Mouse (Mus musculus) forebrain, embryonic 15.5 days (tissue): ENCODE data around the gene Hbp1. TPM values are rescaled to one million over a fixed set of nuclear protein-coding genes. Genes with fewer than 3 reads are reported as not detected.

ENCODE experiments used
- ATAC-seq: fragments of 200-750 bp; cut with Nextera tagmentation; replicated peaks from 2 replicates; pipeline ENCODE4 v1.8.0; 2017; ENCODE audit warnings: mild to moderate bottlenecking, moderate TSS enrichment, moderate library complexity
- H3K27ac ChIP-seq: fragments of 300-500 bp; sonication (generic); replicated peaks from 2 replicates; pipeline ENCODE4 v1.5.1; 2015; ENCODE audit warnings: mild to moderate bottlenecking, inconsistent platforms
- H3K27me3 ChIP-seq: fragments of 300-500 bp; sonication (generic); 2 replicates; pipeline ENCODE4 v1.6.1; 2015; ENCODE audit warnings: inconsistent platforms
- H3K36me3 ChIP-seq: fragments of 300-500 bp; sonication (generic); 2 replicates; pipeline ENCODE4 v1.6.1; 2015; ENCODE audit warnings: mild to moderate bottlenecking, inconsistent platforms
- H3K4me1 ChIP-seq: fragments of 300-500 bp; sonication (generic); 2 replicates; pipeline ENCODE4 v1.6.1; 2015; ENCODE audit warnings: inconsistent platforms
- H3K4me2 ChIP-seq: fragments of 300-500 bp; sonication (generic); replicated peaks from 2 replicates; pipeline ENCODE4 v1.6.1; 2015; ENCODE audit warnings: mild to moderate bottlenecking, inconsistent platforms
- H3K4me3 ChIP-seq: fragments of 300-500 bp; sonication (generic); 2 replicates; pipeline ENCODE4 v1.5.1; 2015; ENCODE audit warnings: mild to moderate bottlenecking, inconsistent platforms
- H3K9ac ChIP-seq: fragments of 300-500 bp; sonication (generic); replicated peaks from 2 replicates; pipeline ENCODE4 v1.6.1; 2015; ENCODE audit warnings: mild to moderate bottlenecking, inconsistent platforms
- H3K9me3 ChIP-seq: fragments of 300-500 bp; sonication (generic); 2 replicates; pipeline ENCODE4 v1.6.1; 2016; ENCODE audit warnings: inconsistent platforms
- WGBS: fragments of 180-500 bp; shearing (Covaris S2); methylation state at CpG from one replicate; pipeline ENCODE4 v1.1.7; 2015; ENCODE audit warnings: mixed read lengths; 5-methylcytosine and 5-hydroxymethylcytosine counted together
- polyA plus RNA-seq: library from polyadenylated mRNA; unstranded; fragments of >200 nt; fragmentation: Nextera tagmentation; extraction: Ambion mirVana; gene quantifications from 2 replicates; pipeline ENCODE4 v1.2.1, GENCODE M21; 2015

Hbp1 gene
- polyA plus RNA-seq, 1 experiment from 2014 or later = 85.6 TPM

DNA sequence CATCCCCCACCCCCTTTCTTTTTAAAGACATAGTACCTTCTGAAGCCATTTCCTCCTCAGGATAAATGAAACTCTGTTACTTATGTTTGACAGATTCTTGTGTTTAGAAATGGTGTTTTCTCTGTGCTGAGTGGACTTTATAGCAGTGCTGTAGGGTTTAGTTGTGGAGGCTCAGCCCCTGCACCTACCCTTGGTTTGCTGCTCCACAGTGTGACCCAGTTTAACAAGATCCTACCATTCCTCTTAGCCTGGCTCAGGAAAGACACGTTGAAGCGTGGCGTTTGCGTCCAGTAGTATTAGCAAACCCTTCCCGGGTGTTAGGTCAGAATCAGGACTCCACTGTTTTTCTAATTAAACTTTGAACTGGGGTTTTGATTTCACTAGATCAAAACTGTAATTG lies 54.0 kb downstream of the Hbp1 start:
- Histone ChIP-seq H3K36me3 (no peaks in the 10 kb centered on the region), H3K27ac (peak overlapping the region; percentile 55), H3K4me1 (peaks cover 30% of the 10 kb centered on the region), H3K27me3 (no peaks in the 10 kb centered on the region), H3K4me3 (no peak overlapping the region), H3K9ac (no peak overlapping the region), H3K9me3 (no peaks in the 10 kb centered on the region), H3K4me2 (no peak overlapping the region)
- ATAC-seq = peak; percentile 56; the same call in 1 of the 2 replicates
- 15% methylated on average over 5 of the region's 5 CpGs for WGBS

DNA sequence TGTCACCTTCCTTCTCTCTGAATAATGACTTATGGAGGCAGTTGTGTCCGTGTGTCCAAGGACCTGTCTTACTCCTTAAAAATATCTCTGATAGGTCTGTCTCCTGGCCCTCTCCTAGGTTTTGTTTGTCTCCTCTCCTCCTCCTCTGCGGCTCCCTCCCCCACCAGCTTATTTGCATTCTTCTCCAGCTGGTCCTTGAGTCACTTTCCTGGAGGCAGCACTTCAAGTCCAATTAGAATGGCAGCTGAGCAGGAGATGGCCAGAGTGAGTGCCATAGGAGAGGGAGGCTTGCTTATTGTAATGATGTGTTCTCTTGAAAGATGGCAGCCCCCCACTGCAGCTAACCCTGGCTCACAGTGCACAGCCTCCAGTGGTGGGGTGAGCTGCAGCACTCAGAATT lies 54.4 kb downstream of the Hbp1 start:
- H3K27ac ChIP-seq = peak overlapping the region; percentile 55
- WGBS = 5% methylated on average over 2 of the region's 2 CpGs
- ATAC-seq = peak; percentile 82
- H3K9ac ChIP-seq = no peak overlapping the region
- no peaks in the 10 kb centered on the region for H3K9me3 ChIP-seq
- peaks cover 30% of the 10 kb centered on the region for H3K4me1 ChIP-seq
- H3K4me2 ChIP-seq = no peak overlapping the region
- no peak overlapping the region for H3K4me3 ChIP-seq
- H3K36me3 ChIP-seq = no peaks in the 10 kb centered on the region
- no peaks in the 10 kb centered on the region for H3K27me3 ChIP-seq

DNA sequence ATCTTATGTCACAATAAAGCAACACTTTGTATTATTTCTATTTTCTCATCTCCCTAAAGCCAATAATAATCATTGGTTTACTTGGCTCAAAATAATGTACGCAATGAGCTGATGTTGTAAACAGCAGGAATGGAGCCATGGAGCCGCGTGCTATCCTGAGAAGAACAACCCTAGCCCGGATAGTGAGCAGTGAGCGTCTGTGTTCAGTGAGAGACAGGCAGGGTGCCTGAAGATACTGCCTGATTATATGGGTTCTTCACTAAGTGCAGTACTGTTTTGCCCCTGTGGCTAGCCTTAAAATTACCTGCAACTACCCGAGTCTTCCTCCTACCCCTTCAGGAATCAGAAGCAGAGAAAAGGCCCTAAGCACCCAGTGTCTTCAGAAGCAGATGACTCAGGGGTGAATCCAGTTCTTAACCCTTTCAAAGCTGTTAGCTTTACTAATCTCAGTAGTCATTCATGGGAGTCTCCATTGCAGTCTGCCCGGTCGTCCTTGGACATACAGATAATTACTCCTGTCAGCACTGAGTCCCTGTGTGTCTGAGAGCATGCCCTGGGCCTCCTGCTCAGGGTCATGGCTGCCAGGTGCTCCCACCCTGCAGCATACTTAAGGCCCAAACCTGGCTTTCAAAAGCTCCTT lies 55.1 kb downstream of the Hbp1 start:
- Histone ChIP-seq H3K27ac (peak overlapping the region; percentile 23), H3K4me1 (peaks cover 30% of the 10 kb centered on the region), H3K36me3 (no peaks in the 10 kb centered on the region), H3K9ac (no peak overlapping the region), H3K27me3 (no peaks in the 10 kb centered on the region), H3K4me3 (no peak overlapping the region), H3K4me2 (no peak overlapping the region), H3K9me3 (no peaks in the 10 kb centered on the region)
- ATAC-seq = peak; percentile 57
- WGBS = 24% methylated on average over 8 of the region's 8 CpGs

DNA sequence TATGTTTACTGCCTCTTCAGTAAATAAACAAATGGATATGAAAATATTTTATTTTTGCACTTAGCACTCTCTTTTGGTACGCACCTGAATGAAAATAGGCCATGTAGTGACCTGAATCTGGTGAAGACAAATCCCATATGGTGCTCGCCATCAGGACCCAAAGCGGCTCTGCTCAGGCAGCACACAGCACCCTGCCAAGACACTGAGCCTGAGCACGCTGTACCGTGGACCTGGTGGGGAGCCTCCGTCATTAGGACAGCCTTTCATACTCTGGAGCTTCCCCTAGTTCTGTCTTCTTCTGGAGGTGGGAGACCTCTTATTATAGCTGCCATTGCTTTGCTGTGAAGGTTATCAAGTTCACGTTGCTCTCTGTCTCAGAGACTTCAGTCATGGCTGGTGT lies 57.6 kb downstream of the Hbp1 start:
- H3K27ac ChIP-seq = no peak overlapping the region
- no peaks in the 10 kb centered on the region for H3K36me3 ChIP-seq
- H3K9ac ChIP-seq = no peak overlapping the region
- H3K9me3 ChIP-seq = no peaks in the 10 kb centered on the region
- no peak overlapping the region for H3K4me3 ChIP-seq
- no peak overlapping the region for H3K4me2 ChIP-seq
- 85% methylated on average over 7 of the region's 7 CpGs for WGBS
- no peak for ATAC-seq
- H3K4me1 ChIP-seq = peaks cover 30% of the 10 kb centered on the region
- H3K27me3 ChIP-seq = no peaks in the 10 kb centered on the region

DNA sequence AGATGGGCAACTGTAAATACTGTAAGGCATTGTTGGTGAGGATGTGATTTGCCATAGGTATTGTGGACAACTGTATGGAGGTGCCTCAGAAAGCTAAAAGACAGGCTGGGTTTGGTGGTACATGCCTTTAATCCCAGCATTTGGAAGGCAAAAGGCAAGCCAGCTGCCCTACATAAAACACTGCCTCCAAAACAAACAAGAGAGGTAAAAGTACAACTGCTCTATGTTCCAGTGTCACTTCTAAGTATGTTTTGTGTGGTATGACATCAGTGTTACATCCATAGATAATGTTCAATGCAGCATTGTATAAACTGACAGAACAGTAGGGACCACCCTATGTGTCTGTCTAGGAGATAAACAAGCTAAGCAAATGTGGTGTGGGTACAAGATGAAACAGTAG lies 58.3 kb downstream of the Hbp1 start:
- Histone ChIP-seq H3K4me1 (peaks cover 26% of the 10 kb centered on the region), H3K27me3 (no peaks in the 10 kb centered on the region), H3K4me2 (no peak overlapping the region), H3K27ac (no peak overlapping the region), H3K36me3 (peaks cover under 1% of the 10 kb centered on the region; the same call in 1 of the 2 replicates), H3K4me3 (no peak overlapping the region), H3K9ac (no peak overlapping the region), H3K9me3 (no peaks in the 10 kb centered on the region)
- ATAC-seq = no peak

DNA sequence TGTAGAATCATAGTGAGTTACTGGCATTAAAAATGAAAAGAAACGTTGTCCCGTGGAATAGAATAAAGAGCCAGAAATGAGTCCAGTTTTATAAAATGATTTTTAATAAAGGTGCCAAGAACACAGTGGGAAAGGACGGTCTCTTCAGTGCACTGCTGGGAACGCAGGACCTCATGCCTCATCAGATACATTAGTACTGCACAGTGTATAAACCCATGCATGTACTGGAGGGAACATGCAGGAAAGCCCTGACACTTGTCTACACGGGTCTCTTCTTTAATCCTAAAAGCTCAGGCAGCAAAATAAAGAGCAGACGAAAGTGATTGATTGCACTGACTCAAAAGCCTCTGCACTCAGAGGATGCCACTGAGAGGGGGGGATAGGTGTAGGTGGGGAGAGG lies 59.6 kb downstream of the Hbp1 start:
- WGBS = 65% methylated on average over 6 of the region's 6 CpGs
- Histone ChIP-seq H3K27me3 (no peaks in the 10 kb centered on the region), H3K4me3 (no peak overlapping the region), H3K36me3 (peaks cover 5% of the 10 kb centered on the region; the same call in 1 of the 2 replicates), H3K4me2 (no peak overlapping the region), H3K9ac (no peak overlapping the region), H3K4me1 (peaks cover 12% of the 10 kb centered on the region), H3K9me3 (no peaks in the 10 kb centered on the region), H3K27ac (no peak overlapping the region)
- 0 out of 2 replicates have a peak, but pooled peaks have one; percentile 49 for ATAC-seq

DNA sequence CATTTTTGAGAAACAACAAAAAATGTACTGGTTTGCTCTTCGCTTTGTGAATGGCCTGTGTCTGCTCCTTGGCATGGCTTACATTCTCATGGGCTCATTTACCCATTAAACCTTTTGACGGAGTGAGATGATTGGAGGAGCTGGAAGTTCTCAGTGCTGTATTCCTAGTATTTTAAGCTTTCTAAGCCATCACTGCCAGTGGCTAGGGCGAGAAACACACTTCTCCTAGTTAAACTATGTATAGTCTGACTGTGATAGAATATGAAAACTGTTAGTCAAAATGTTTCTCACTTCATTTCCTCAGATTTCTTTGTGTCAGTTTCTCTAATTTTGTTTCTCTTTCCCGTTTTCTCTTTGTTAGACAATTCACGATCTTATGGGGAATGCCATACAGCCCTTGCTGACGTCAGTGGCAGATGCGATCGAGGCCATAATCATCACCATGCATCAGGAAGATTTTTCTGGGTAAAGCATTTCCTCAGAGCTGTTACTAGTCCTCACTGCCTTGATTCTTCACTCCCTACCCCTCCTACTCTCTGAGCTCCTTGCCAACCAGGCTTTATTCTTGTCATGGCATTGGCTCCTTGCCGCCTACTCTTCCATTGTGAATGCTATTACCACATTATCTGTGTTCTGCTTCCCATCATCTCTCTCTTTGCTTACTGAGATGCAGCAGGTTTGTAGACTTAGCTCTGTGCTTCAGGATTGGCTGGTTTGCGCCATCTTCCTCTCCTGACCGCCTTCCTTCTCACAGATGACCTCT lies 64.3 kb downstream of the Hbp1 start:
- ATAC-seq = no peak
- 92% methylated on average over 11 of the region's 11 CpGs for WGBS
- H3K9me3 ChIP-seq = no peaks in the 10 kb centered on the region
- H3K4me2 ChIP-seq = no peak overlapping the region
- no peaks in the 10 kb centered on the region for H3K4me1 ChIP-seq
- peaks cover 5% of the 10 kb centered on the region; the same call in 1 of the 2 replicates for H3K36me3 ChIP-seq
- no peak overlapping the region for H3K4me3 ChIP-seq
- no peaks in the 10 kb centered on the region for H3K27me3 ChIP-seq
- H3K27ac ChIP-seq = no peak overlapping the region
- H3K9ac ChIP-seq = no peak overlapping the region

DNA sequence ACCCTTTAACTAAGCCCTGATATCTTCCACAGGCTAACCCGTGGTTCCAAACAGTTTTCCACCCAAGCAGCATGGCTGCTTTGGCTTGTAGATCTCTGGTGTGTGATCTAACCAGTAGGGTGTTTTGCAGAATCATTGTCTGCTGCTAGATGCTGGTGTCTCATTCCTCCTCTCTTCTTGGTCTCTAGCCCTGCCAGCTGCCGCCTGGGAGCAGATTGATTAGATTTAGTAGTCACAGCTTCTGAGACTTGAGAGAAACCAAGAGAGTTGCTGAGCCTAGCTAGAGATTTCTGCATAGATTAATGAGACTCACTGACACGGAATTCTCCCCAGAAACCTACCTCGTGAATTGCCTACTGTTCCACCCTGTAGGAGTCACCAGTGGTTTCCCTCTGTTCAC lies 65.3 kb downstream of the Hbp1 start:
- H3K9ac ChIP-seq = no peak overlapping the region
- H3K27me3 ChIP-seq = no peaks in the 10 kb centered on the region
- WGBS = 87% methylated on average over 4 of the region's 4 CpGs
- H3K9me3 ChIP-seq = no peaks in the 10 kb centered on the region
- H3K27ac ChIP-seq = no peak overlapping the region
- ATAC-seq = no peak
- no peaks in the 10 kb centered on the region for H3K4me1 ChIP-seq
- H3K4me2 ChIP-seq = no peak overlapping the region
- H3K4me3 ChIP-seq = no peak overlapping the region
- peaks cover 5% of the 10 kb centered on the region; the same call in 1 of the 2 replicates for H3K36me3 ChIP-seq

DNA sequence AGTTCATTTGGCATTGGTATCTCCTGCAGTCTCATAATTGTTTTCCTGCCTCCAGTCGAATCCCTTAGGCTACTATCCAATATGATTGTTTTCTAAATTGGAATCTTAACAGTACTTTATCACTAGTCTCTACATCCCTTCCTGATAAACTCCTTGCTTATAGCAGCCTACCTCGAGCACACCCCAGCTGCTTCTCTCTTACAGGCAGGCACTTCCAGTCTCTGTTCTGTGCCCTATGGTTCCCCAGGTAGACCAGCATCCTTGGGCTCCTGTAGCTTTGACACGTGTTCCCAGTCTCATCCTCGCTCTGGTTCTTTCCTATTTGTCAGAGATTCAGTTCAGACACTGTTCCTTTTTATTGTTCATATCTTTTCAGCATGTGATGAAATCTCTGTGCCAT lies 66.0 kb downstream of the Hbp1 start:
- no peak overlapping the region for H3K4me3 ChIP-seq
- no peaks in the 10 kb centered on the region for H3K4me1 ChIP-seq
- no peak for ATAC-seq
- H3K27me3 ChIP-seq = no peaks in the 10 kb centered on the region
- H3K36me3 ChIP-seq = peaks cover 5% of the 10 kb centered on the region; the same call in 1 of the 2 replicates
- 80% methylated on average over 4 of the region's 4 CpGs for WGBS
- no peak overlapping the region for H3K4me2 ChIP-seq
- no peaks in the 10 kb centered on the region for H3K9me3 ChIP-seq
- no peak overlapping the region for H3K27ac ChIP-seq
- H3K9ac ChIP-seq = no peak overlapping the region

DNA sequence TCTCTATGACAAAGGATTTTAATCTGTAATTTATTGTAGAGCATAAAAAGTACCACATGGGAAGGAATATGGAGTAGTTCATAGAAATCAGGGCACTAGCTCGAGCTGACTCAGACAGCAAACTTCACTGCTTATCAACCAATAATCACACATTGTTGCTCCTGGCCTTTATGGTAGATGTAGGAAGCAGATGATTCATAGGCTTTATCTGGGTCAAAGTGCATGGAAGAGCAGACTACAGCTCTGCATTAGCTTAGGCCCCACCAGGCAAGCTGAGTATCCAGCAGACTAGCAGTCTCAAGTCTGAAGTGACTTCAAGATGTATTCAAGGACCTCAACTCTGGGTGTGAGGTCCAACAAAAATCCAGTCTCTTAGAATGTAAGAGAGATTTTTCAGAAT lies 67.6 kb downstream of the Hbp1 start:
- 90% methylated on average over 1 of the region's 1 CpGs for WGBS
- Histone ChIP-seq H3K4me3 (no peak overlapping the region), H3K27me3 (no peaks in the 10 kb centered on the region), H3K4me1 (no peaks in the 10 kb centered on the region), H3K9ac (no peak overlapping the region), H3K36me3 (peaks cover 5% of the 10 kb centered on the region; the same call in 1 of the 2 replicates), H3K27ac (no peak overlapping the region), H3K4me2 (no peak overlapping the region), H3K9me3 (no peaks in the 10 kb centered on the region)
- ATAC-seq = no peak

DNA sequence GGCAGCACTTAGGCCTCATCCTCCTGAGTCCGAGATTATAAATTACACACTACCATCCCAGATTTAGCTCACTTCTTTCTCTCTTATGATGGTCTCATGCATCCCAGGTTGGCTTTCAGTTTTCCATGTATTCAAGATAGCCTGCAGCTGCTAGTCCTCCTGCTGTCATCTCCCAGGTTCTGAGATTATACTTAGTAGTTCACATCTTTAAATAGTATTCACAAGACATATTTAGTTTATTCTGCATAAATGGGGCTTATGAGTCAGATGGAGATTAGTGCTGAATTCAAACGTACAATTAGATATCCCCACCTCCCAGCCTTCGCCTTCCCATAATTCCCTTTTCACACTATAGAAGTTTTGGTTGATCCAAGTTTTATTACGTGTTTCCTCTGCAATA lies 73.6 kb downstream of the Hbp1 start:
- 87% methylated on average over 4 of the region's 4 CpGs for WGBS
- no peak overlapping the region for H3K9ac ChIP-seq
- no peaks in the 10 kb centered on the region for H3K9me3 ChIP-seq
- no peak overlapping the region for H3K4me2 ChIP-seq
- H3K4me3 ChIP-seq = no peak overlapping the region
- H3K36me3 ChIP-seq = no peaks in the 10 kb centered on the region
- H3K27me3 ChIP-seq = no peaks in the 10 kb centered on the region
- H3K27ac ChIP-seq = no peak overlapping the region
- no peaks in the 10 kb centered on the region for H3K4me1 ChIP-seq
- ATAC-seq = no peak
